Mouse (Mus musculus) lung, postnatal 0 days (tissue): ENCODE measurements around the gene Tsc22d1.

Source experiments
- CTCF ChIP-seq: IDR thresholded peaks from 2 replicates; pipeline ENCODE4 v1.5.1; 2016; ENCODE audit warnings: antibody characterized with exemption, mild to moderate bottlenecking
- EP300 ChIP-seq: IDR thresholded peaks from 2 replicates; pipeline ENCODE4 v1.6.1; 2016; ENCODE audit warnings: antibody characterized with exemption, mild to moderate bottlenecking, control low read depth

DNA sequence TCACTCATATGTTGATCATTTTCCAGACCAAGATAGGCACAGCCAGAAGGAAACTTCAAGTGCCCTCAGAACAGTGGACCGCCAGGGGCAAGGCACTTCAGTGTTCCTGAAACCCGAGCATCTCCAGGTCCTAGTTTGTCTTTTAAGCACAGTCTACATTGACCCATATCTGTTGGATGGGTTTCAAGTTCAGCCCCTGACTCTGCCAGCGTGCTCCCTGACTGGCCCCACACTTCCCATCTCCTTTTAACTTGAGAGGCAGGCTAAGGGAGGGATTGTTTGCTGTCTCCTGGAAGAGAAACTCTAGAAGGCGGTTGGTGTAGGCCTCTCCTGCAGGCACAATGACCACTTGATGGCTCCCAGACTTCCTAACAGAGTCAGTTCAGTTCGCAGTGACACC lies 38.2 kb upstream of the Tsc22d1 start:
- TF ChIP-seq CTCF (no peak), EP300 (no peak)
